Mouse (Mus musculus) midbrain, embryonic 10.5 days (tissue): ENCODE data around the gene Nek1. TPM values are rescaled to one million over a fixed set of nuclear protein-coding genes. Genes with fewer than 3 reads are reported as not detected.

Experiments
- DNase-seq: peaks from one replicate; pipeline ENCODE4 v3.0.0-alpha.2; 2017; ENCODE audit warnings: low spot score
- H3K27ac ChIP-seq: fragments of 300-500 bp; sonication (generic); replicated peaks from 2 replicates; pipeline ENCODE4 v1.5.1; 2016; ENCODE audit warnings: mild to moderate bottlenecking
- H3K27me3 ChIP-seq: fragments of 300-500 bp; sonication (generic); 2 replicates; pipeline ENCODE4 v1.6.1; 2016; ENCODE audit warnings: low read depth, mild to moderate bottlenecking; ENCODE audit not compliant: poor library complexity, severe bottlenecking
- H3K36me3 ChIP-seq: fragments of 300-500 bp; sonication (generic); 2 replicates; pipeline ENCODE4 v1.6.1; 2016; ENCODE audit warnings: mild to moderate bottlenecking, moderate library complexity
- H3K4me1 ChIP-seq: fragments of 300-500 bp; sonication (generic); 2 replicates; pipeline ENCODE4 v1.6.1; 2016
- H3K4me3 ChIP-seq: fragments of 300-500 bp; sonication (generic); 2 replicates; pipeline ENCODE4 v1.5.1; 2016; ENCODE audit warnings: mild to moderate bottlenecking, moderate library complexity
- H3K9me3 ChIP-seq: fragments of 300-500 bp; sonication (generic); replicated peaks from 2 replicates; pipeline ENCODE4 v1.6.1; 2016; ENCODE audit warnings: mild to moderate bottlenecking
- WGBS: fragments of 180-500 bp; shearing (Covaris S2); methylation state at CpG from one replicate; pipeline ENCODE4 v1.1.7; 2016; 5-methylcytosine and 5-hydroxymethylcytosine counted together
- polyA plus RNA-seq: library from polyadenylated mRNA; unstranded; fragments of >200 nt; fragmentation: Nextera tagmentation; extraction: Ambion mirVana; gene quantifications from 2 replicates; pipeline ENCODE4 v1.2.1, GENCODE M21; 2016

The Nek1 gene
- polyA plus RNA-seq, 1 experiment from 2014 or later, result 20.7 TPM

DNA sequence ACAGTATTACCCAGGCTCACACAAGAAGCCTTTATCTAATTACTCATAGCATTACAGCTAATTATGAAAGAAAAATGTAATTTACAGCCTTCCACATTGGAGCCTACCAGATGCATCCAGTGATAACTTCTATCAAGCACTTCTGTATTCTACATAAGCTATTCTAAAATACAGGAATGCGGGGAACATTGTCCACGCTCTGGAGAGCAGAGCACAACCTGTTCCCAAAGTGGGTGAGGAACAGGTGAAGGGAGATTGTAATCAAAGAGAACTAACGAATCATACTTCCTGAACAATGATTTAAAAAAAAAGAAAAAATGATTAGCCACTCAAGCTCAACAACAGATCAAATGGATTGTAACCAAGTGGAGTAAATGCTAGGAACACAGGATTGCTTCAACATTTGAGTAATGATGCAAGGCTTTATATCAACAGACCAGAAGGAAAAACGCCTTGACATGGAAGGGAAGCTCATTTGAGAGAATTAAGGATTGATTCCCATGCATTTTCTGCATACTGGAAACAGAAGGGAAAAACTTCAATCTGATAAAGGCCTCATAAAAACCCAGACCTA is 139.7 kb downstream of the Nek1 start:
- WGBS, result 89% methylated on average over 4 of the region's 4 CpGs
- H3K27me3 ChIP-seq, result no peaks in the 10 kb centered on the region
- H3K27ac ChIP-seq, result no peak overlapping the region
- no peak for DNase-seq
- no peaks in the 10 kb centered on the region for H3K4me1 ChIP-seq
- H3K36me3 ChIP-seq, result no peaks in the 10 kb centered on the region
- H3K4me3 ChIP-seq, result no peak overlapping the region
- no peaks in the 10 kb centered on the region; the same call in 1 of the 2 replicates for H3K9me3 ChIP-seq

DNA sequence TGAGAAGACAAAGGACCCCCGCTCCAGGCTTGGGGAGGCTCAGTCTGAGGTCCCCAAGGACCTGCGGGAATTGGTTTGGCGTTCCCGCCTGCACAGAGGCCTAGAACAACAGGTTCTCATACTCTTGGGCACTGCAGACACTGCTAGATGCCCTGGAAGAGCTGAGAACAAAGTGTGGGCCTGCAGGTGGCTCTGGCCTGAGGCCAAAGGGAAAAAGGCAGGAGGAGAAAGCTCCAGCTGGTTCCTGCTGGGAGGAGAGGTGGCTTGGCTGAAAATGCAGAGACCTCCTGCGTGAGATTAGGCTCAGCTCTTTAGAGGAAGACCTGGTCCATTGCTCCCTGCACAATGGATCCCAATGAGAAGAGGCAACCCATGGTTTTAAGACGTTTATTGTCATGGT is 148.9 kb downstream of the Nek1 start:
- Histone ChIP-seq H3K4me3 (no peak overlapping the region), H3K9me3 (no peaks in the 10 kb centered on the region), H3K4me1 (peaks cover 10% of the 10 kb centered on the region), H3K27me3 (no peaks in the 10 kb centered on the region), H3K36me3 (no peaks in the 10 kb centered on the region), H3K27ac (peak overlapping the region; percentile 65)
- WGBS, result 54% methylated on average over 6 of the region's 6 CpGs
- DNase-seq, result no peak

DNA sequence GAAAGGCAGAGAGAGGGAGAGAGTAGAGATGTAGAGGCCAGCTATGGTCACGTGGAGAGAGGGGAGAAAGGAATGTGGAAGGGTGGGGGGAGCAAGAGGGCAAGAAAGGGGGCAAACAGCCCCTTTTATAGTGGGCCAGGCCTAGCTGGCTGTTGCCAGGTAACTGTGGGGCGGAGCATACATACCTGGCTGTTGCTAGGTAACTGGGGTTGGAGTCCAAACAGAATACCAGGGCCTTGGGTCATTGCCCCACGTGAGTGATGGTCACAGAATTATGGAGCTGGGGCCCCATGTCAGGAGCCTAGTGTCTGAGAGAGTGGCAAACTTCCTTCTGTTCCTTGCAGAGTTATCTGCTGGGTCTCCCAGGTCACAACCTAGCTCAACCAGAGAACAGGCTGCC is 149.3 kb downstream of the Nek1 start:
- H3K27ac ChIP-seq, result 0 out of 2 replicates have a peak overlapping the region, but pooled peaks have one; percentile 65
- H3K4me1 ChIP-seq, result peaks cover 10% of the 10 kb centered on the region
- H3K9me3 ChIP-seq, result no peaks in the 10 kb centered on the region
- DNase-seq, result no peak
- 41% methylated on average over 3 of the region's 3 CpGs for WGBS
- no peaks in the 10 kb centered on the region for H3K36me3 ChIP-seq
- no peak overlapping the region for H3K4me3 ChIP-seq
- H3K27me3 ChIP-seq, result no peaks in the 10 kb centered on the region

DNA sequence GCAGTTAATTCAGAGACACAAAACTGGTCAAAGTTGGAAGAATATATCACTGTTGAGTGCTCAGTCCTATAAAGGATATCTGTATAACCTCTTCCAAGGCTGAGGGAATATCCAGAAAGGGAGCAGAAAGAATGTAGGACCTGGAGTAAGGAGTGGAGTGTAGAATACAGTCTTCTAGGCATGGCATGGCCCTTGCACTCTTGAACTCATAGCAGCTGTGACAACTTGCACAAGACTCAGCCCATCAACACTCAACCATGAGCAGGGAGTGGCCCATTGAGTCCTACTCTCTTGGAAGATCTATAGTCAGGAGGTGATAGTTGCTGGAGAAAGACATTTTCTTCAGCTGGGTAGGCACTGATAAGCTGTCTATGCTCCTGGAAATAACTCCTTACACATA is 149.8 kb downstream of the Nek1 start:
- H3K4me3 ChIP-seq, result no peak overlapping the region
- no peak overlapping the region for H3K27ac ChIP-seq
- no peak for DNase-seq
- H3K36me3 ChIP-seq, result no peaks in the 10 kb centered on the region
- H3K9me3 ChIP-seq, result no peaks in the 10 kb centered on the region
- peaks cover 10% of the 10 kb centered on the region for H3K4me1 ChIP-seq
- no peaks in the 10 kb centered on the region for H3K27me3 ChIP-seq

DNA sequence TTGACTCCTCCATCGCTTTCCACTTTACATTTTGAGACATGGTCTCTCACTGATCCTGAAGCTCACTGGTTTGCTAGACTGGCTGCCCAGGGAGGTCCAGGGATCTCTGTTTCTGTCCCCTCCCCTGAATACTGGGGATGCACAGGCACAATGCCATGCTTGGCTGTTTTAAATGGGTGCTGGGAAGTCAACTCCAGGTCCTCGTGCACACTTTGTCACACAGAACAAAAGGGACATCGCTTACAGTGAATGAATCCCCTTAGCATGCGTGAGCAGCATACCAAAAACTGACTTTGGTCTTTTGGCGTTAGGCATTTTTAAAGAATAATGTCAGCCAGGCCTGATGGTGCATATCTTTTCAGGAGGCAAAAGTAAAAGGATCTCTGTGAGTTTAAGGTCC is 155.7 kb downstream of the Nek1 start:
- DNase-seq, result no peak
- no peaks in the 10 kb centered on the region for H3K36me3 ChIP-seq
- no peak overlapping the region for H3K27ac ChIP-seq
- no peaks in the 10 kb centered on the region for H3K9me3 ChIP-seq
- 76% methylated on average over 5 of the region's 5 CpGs for WGBS
- H3K4me3 ChIP-seq, result no peak overlapping the region
- peaks cover 3% of the 10 kb centered on the region; the same call in 1 of the 2 replicates for H3K4me1 ChIP-seq
- H3K27me3 ChIP-seq, result no peaks in the 10 kb centered on the region

DNA sequence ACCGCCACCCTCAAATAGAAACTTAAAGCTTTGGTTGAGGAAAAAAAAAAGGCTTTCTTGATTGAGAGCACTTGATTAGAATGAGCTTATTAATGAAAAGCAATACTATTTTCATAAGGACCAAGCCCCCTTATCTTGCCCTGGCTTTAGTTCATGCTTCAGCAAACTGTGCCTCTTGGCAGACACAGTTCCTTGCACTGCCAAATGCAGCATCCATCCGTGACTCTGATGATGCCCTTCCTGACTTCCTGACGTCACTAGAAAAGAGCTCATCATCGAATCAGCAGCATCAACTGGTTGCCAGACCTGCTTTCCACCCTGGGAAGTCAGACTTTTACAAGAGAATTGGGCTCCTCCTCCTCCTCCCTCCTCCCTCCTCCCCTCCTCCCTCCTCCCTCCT is 157.6 kb downstream of the Nek1 start:
- H3K27me3 ChIP-seq, result no peaks in the 10 kb centered on the region
- DNase-seq, result no peak
- WGBS, result 83% methylated on average over 4 of the region's 4 CpGs
- no peaks in the 10 kb centered on the region for H3K36me3 ChIP-seq
- no peak overlapping the region for H3K4me3 ChIP-seq
- H3K9me3 ChIP-seq, result no peaks in the 10 kb centered on the region
- peaks cover 3% of the 10 kb centered on the region; the same call in 1 of the 2 replicates for H3K4me1 ChIP-seq
- no peak overlapping the region for H3K27ac ChIP-seq

DNA sequence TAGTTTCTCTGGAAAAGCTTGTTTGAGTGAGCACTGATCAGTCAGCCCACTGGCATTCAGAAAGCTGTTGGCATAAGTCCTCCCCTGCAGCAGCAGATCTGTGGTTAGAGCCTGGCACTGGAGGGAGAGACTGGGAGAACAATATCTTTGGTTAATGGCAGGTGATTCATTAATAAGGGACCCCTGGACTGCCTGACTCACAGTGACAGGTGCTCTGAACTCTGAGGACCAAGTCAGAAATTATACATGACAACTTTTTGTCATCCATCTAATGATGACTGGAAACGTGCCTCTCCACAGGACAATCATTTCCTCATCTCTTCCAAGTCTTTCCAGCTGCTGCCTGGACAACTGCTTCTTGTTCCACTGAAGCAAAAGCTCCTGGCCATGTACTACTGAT is 163.4 kb downstream of the Nek1 start:
- WGBS, result 81% methylated on average over 1 of the region's 1 CpGs
- Histone ChIP-seq H3K27me3 (no peaks in the 10 kb centered on the region), H3K4me1 (peaks cover 5% of the 10 kb centered on the region), H3K9me3 (no peaks in the 10 kb centered on the region), H3K36me3 (no peaks in the 10 kb centered on the region), H3K4me3 (no peak overlapping the region), H3K27ac (no peak overlapping the region)
- DNase-seq, result no peak

DNA sequence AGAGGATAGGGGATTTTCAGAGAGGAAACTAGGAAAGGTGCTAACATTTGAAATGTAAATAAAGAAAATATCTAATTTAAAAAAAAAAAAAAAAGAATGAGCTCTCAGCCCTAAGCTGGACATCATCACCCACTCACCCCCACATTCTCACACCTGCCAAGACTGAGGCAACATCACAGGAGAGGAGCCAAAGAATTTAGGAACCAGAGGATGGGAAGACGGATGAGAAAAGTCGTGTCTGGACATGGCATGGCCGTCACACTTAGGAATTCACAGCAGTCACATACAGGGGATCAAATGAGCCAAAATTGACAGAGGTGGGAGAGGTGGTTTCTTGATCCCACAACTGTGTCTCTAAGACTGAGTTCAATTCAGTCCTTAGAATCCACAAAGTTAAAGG is 165.5 kb downstream of the Nek1 start:
- H3K4me3 ChIP-seq, result no peak overlapping the region
- H3K27ac ChIP-seq, result no peak overlapping the region
- H3K4me1 ChIP-seq, result peaks cover 5% of the 10 kb centered on the region
- no peak for DNase-seq
- H3K36me3 ChIP-seq, result no peaks in the 10 kb centered on the region
- no peaks in the 10 kb centered on the region for H3K9me3 ChIP-seq
- H3K27me3 ChIP-seq, result no peaks in the 10 kb centered on the region
- 85% methylated on average over 3 of the region's 3 CpGs for WGBS

DNA sequence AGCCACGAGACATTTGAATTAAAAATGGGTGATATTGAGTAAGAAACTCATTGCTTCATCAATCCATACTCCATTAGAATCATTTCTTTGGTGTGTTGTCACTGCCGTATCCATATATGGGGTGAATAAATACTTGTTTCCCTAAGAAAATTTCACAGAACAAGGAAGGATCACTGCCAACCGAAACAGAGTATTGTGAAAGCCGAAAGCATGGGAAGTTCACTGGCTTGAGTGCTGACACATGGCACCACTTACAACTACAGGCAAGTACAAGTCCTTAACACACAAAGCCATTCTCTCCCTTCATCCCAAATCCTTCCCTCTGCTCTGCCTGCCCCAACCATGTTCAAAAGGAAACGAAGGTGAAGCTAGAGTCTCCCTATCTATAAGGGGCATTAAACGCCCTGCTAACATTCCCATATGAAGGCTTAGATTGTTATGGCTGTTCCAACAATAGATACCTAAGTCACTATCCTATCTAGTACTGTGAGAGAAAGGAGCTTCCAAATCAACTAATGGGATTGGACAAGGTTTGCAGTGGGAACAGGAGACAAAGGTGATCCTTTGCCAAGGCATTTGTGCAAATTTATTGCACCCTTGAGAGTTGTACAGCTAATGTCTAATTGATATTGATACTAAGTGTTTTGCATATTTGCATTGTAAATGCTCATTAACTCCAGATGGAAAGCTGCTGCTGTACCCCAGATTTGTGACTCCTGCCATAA is 168.6 kb downstream of the Nek1 start:
- Histone ChIP-seq H3K4me1 (peaks cover 5% of the 10 kb centered on the region), H3K36me3 (no peaks in the 10 kb centered on the region), H3K9me3 (no peaks in the 10 kb centered on the region), H3K27ac (no peak overlapping the region), H3K27me3 (no peaks in the 10 kb centered on the region), H3K4me3 (no peak overlapping the region)
- 90% methylated on average over 6 of the region's 6 CpGs for WGBS
- no peak for DNase-seq

DNA sequence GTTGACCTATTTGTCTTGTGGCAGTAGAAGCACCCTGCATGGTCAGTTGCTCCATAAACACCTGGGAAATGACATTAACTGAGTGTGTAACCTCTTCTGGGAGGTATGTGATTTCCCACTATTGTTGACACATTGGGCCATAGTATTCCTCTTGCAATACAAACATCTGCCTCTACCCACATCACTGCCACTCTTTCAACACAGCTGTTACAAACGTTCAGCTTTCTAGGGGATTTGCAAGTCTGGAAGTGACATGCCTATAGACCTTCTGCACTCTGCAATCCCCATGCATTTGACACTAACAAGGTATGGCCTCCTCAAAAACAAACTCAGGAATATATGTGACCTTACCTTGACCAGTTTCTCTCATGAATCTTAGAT is 169.2 kb downstream of the Nek1 start:
- Histone ChIP-seq H3K27ac (no peak overlapping the region), H3K4me1 (peaks cover under 1% of the 10 kb centered on the region; the same call in 1 of the 2 replicates), H3K4me3 (no peak overlapping the region), H3K36me3 (no peaks in the 10 kb centered on the region), H3K9me3 (no peaks in the 10 kb centered on the region), H3K27me3 (no peaks in the 10 kb centered on the region)
- WGBS, result 78% methylated on average over 1 of the region's 1 CpGs
- DNase-seq, result no peak

DNA sequence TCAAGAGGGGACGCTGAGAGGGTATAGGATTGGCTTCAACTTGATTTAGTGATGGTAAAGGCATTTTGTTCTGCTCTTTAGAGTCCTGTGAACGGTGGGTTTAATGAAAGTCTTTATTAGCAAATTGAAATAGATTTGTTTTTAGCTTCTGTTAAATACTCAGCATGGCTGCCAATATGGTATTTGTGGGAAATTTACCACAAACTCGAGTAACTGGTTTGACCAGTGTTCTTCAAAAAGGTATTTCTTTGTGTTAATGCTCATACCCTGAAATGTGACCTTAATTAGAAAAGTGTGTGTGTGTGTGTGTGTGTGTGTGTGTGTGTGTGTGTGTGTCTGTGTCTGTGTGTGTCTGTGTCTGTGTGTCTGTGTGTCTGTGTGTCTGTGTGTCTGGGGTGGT is 178.6 kb downstream of the Nek1 start:
- H3K9me3 ChIP-seq, result no peaks in the 10 kb centered on the region
- peaks cover 8% of the 10 kb centered on the region; the same call in 1 of the 2 replicates for H3K4me1 ChIP-seq
- no peak overlapping the region for H3K4me3 ChIP-seq
- WGBS, result 88% methylated on average over 3 of the region's 3 CpGs
- H3K27ac ChIP-seq, result no peak overlapping the region
- no peak for DNase-seq
- H3K36me3 ChIP-seq, result no peaks in the 10 kb centered on the region
- H3K27me3 ChIP-seq, result peaks cover 6% of the 10 kb centered on the region; the same call in 1 of the 2 replicates

DNA sequence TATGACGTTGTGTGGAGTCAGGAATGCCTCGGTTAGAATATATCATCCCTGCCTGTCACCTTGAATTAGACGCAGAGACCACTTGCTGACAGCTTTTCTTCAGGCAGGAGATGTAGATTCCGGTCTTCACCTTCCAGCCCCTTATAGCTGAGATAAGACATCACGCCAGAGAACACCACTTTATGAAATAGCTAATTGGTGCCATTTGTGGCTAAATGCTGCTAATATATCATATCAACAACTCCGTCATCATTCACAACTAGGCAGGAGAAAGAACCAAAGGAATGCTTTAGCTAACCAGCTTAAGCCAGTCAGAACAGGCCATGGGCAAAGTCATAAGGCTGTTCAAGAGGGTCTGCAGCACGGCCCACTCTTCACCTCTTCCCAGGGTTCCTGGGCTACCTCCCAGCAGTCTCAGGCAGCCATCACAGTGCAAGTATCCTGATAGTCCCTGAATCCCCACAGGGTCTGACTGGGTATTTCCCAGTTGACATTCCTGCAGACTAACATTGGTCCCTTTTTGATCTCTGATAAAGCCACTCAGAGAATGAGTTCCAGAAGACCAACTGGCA is 181.0 kb downstream of the Nek1 start:
- Histone ChIP-seq H3K27me3 (peaks cover 18% of the 10 kb centered on the region; the same call in 1 of the 2 replicates), H3K9me3 (no peaks in the 10 kb centered on the region), H3K36me3 (no peaks in the 10 kb centered on the region), H3K27ac (no peak overlapping the region), H3K4me1 (peaks cover 20% of the 10 kb centered on the region; the same call in 1 of the 2 replicates), H3K4me3 (no peak overlapping the region)
- WGBS, result 87% methylated on average over 7 of the region's 7 CpGs
- DNase-seq, result no peak

DNA sequence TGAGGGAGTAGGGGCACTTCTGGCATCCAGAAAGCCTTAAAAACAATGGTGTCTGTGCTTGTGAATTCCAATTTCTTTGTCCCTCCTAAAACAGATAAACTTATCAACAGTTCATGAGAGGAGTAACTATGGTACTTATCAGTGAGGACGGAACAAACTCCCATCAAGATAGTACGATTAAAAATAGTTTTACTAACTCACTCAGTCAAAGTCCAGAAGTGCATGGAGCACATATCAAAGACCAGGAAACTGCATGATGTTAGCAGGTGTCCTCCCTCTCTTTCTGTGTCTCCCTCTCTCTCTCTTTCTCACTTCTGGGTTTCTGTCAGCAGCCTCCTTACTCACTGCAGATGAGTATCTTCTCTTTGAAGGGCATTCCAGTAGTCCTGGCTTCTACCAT is 182.9 kb downstream of the Nek1 start:
- Histone ChIP-seq H3K4me3 (no peak overlapping the region), H3K27ac (no peak overlapping the region), H3K27me3 (peaks cover 18% of the 10 kb centered on the region; the same call in 1 of the 2 replicates), H3K36me3 (no peaks in the 10 kb centered on the region), H3K9me3 (no peaks in the 10 kb centered on the region), H3K4me1 (peaks cover 21% of the 10 kb centered on the region; the same call in 1 of the 2 replicates)
- DNase-seq, result no peak
- WGBS, result 93% methylated on average over 2 of the region's 2 CpGs
